Mouse (Mus musculus): ENCODE results near the gene A930009A15Rik.

GRCm38 (mm10) chr10:115571734-115572440 lies 2.1 kb downstream of the A930009A15Rik start:
- TF ChIP-seq POLR2A (IDR thresholded peaks at IDR 0.05; ENCODE audit: low read depth, low read length) (no peak), CTCF (IDR thresholded peaks at IDR 0.05; ENCODE audit: extremely low read depth, insufficient read length, insufficient replicate concordance, low read depth, low read length) (no peak)

All from small intestine, adult 2 months (tissue).